Mouse (Mus musculus): ENCODE data around the gene Myh7b.

DNA sequence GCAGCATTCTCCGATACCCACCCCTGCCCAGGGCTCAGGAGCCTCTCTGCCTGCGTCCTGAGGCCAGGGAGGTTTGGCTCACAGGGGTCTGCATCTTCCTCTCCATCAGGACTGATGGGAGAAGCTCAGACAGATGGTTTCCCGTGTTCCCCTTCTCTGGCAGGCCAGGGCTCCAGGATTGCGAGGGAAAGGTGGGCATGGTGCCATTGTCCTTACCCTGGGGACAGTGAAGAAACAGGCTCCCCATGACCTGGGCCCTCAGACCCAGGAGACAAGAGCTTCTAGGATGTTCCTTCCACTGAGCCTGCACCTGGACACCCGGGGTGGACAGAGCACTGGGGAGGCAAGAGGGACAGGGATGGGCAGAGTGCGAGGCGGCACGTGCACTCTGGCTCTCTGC is 23.6 kb downstream of the Myh7b start:
- TF ChIP-seq TAL1 (IDR thresholded peaks at IDR 0.05; ENCODE audit: low read length) (no peak), GATA1 (IDR thresholded peaks at IDR 0.05; ENCODE audit: low read length) (no peak)

Data from erythroblast, embryonic 14.5 days (primary cell).